Mouse (Mus musculus): ENCODE measurements at regions not wholly inside any gene's neighbourhood (a gene's known extent, or its start where the extent isn't known, plus 50 kb on each side); places are given as distances from the start of the nearest gene placed in this dataset.

DNA sequence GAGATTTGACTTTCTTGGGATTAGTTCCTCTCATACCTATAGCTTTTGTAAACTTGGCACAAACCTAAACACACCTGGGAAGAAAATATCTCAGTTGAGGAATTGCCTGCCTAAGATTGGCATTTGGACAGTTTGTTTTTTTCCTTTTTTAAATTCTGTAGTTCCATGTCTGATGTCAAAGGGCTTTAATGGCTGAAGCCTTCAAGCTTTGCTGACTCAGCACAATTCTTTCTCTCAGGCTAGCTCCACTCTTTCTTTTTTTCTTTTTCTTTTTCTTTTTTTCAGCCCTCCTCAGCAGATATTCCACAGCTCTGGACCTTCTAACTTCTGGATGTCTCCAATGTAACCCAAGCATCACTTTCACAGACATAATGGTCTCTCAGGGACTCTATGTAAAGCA lies 330.4 kb upstream of the Ptger4 start:
- Histone ChIP-seq H3K4me1 (ENCODE audit: control insufficient read depth in 1 of 2, insufficient read depth in 2 of 2, low read length in 2 of 2) (no peaks in the 10 kb centered on the region), H3K27ac (ENCODE audit: control insufficient read depth, low read depth, low read length) (no peak overlapping the region), H3K9ac (ENCODE audit: control insufficient read depth, low read depth, low read length, poor library complexity, severe bottlenecking) (no peak overlapping the region), H3K79me2 (ENCODE audit: control insufficient read depth, insufficient read depth, low read length, poor library complexity) (no peaks in the 10 kb centered on the region), H3K36me3 (ENCODE audit: control insufficient read depth in 1 of 2, insufficient read depth in 2 of 2, low read length in 2 of 2) (no peaks in the 10 kb centered on the region), H3K9me3 (replicated peaks; ENCODE audit: insufficient read depth, low read length) (no peaks in the 10 kb centered on the region), H3K27me3 (ENCODE audit: control insufficient read depth in 1 of 2, insufficient read depth in 2 of 2, low read length in 2 of 2) (peaks cover 0 to 2% of the 10 kb centered on the region in 2 experiments; a peak in 2 of 4 replicates), H3K4me3 (ENCODE audit: control insufficient read depth in 1 of 2, insufficient read depth in 1 of 2, low read depth in 2 of 2, low read length in 2 of 2) (no peak overlapping the region)
- DNase-seq (ENCODE audit: low read depth, low spot score): no peak
- no peak for TF ChIP-seq EP300 (IDR thresholded peaks at IDR 0.05; ENCODE audit: low read depth in 1 of 2, low read length in 2 of 2)
- no peak for TF ChIP-seq CHD2 (IDR thresholded peaks at IDR 0.05; ENCODE audit: low read length)
- TF ChIP-seq RAD21 (IDR thresholded peaks at IDR 0.05; ENCODE audit: low read depth, low read length): no peak
- TF ChIP-seq UBTF (IDR thresholded peaks at IDR 0.05; ENCODE audit: borderline replicate concordance, insufficient read depth, low read depth, low read length): no peak
- no peak for TF ChIP-seq USF2 (IDR thresholded peaks at IDR 0.05; ENCODE audit: borderline replicate concordance in 1 of 2, insufficient read depth in 1 of 2, low read depth in 1 of 2, low read length in 2 of 2)
- TF ChIP-seq MAFK (IDR thresholded peaks at IDR 0.05; ENCODE audit: borderline replicate concordance, low read depth, low read length): peak; percentile 93
- no peak for TF ChIP-seq SIN3A (IDR thresholded peaks at IDR 0.05; ENCODE audit: low read length)
- no peak for TF ChIP-seq POLR2AphosphoS2 (IDR thresholded peaks at IDR 0.05; ENCODE audit: low read length)

DNA sequence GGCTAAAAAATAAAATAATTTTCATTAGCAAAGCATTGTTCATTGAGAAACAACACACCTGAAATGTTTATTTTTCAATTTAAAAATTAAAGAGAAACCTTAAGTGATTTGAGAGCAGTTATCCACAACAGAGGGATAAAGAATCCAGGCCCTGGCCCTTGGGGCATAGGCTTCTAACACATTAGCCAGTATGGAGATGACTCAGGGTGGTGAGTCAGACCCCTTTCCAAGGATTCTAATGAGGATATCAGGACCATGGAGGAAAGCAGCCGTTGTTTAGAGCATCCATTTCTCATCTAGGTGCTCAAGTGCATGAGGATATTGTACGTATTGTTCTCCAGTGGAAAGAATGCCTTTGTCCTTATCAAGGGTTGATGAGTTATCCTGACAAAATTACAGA lies 335.6 kb upstream of the Ptger4 start:
- Histone ChIP-seq H3K4me3 (ENCODE audit: control insufficient read depth in 1 of 2, insufficient read depth in 1 of 2, low read depth in 2 of 2, low read length in 2 of 2) (no peak overlapping the region), H3K9me3 (replicated peaks; ENCODE audit: insufficient read depth, low read length) (no peaks in the 10 kb centered on the region), H3K4me1 (ENCODE audit: control insufficient read depth in 1 of 2, insufficient read depth in 2 of 2, low read length in 2 of 2) (no peaks in the 10 kb centered on the region), H3K27ac (ENCODE audit: control insufficient read depth, low read depth, low read length) (no peak overlapping the region), H3K27me3 (ENCODE audit: control insufficient read depth in 1 of 2, insufficient read depth in 2 of 2, low read length in 2 of 2) (no peaks in the 10 kb centered on the region; a peak in 2 of 4 replicates), H3K36me3 (ENCODE audit: control insufficient read depth in 1 of 2, insufficient read depth in 2 of 2, low read length in 2 of 2) (no peaks in the 10 kb centered on the region), H3K79me2 (ENCODE audit: control insufficient read depth, insufficient read depth, low read length, poor library complexity) (no peaks in the 10 kb centered on the region), H3K9ac (ENCODE audit: control insufficient read depth, low read depth, low read length, poor library complexity, severe bottlenecking) (no peak overlapping the region)
- DNase-seq (ENCODE audit: low read depth, low spot score): no peak
- TF ChIP-seq MAZ (IDR thresholded peaks at IDR 0.05; ENCODE audit: low read depth, low read length): no peak
- no peak for TF ChIP-seq POLR2AphosphoS2 (IDR thresholded peaks at IDR 0.05; ENCODE audit: low read length)
- no peak for TF ChIP-seq POLR2A (IDR thresholded peaks at IDR 0.05; ENCODE audit: control insufficient read depth in 1 of 2, insufficient read depth in 1 of 2, low read depth in 1 of 2, low read length in 2 of 2, poor library complexity in 1 of 2)
- TF ChIP-seq UBTF (IDR thresholded peaks at IDR 0.05; ENCODE audit: borderline replicate concordance, insufficient read depth, low read depth, low read length): no peak

DNA sequence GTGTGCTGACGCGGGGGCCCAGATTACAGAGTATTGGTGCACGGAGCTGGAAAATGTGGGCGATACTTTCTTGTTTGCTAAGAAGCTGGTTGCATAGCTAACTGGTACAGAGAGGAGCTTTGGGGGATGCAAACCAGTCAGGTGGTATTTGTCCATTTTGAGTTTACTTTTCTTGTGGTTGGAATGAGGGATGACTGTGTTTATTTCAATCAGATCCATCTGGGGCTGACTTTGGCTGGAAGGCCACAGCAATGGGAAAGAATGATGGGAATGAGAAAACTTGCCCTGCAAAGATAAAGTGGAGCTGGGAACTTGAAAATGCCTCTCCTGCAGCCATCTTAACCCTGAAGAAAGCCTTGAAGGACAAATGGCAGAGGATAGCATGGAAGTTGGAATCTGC lies 336.4 kb upstream of the Ptger4 start:
- Histone ChIP-seq H3K4me1 (ENCODE audit: control insufficient read depth in 1 of 2, insufficient read depth in 2 of 2, low read length in 2 of 2) (no peaks in the 10 kb centered on the region), H3K27ac (ENCODE audit: control insufficient read depth, low read depth, low read length) (no peak overlapping the region), H3K79me2 (ENCODE audit: control insufficient read depth, insufficient read depth, low read length, poor library complexity) (no peaks in the 10 kb centered on the region), H3K9me3 (replicated peaks; ENCODE audit: insufficient read depth, low read length) (no peaks in the 10 kb centered on the region), H3K36me3 (ENCODE audit: control insufficient read depth in 1 of 2, insufficient read depth in 2 of 2, low read length in 2 of 2) (no peaks in the 10 kb centered on the region), H3K4me3 (ENCODE audit: control insufficient read depth in 1 of 2, insufficient read depth in 1 of 2, low read depth in 2 of 2, low read length in 2 of 2) (no peak overlapping the region), H3K27me3 (ENCODE audit: control insufficient read depth in 1 of 2, insufficient read depth in 2 of 2, low read length in 2 of 2) (no peaks in the 10 kb centered on the region; a peak in 2 of 4 replicates), H3K9ac (ENCODE audit: control insufficient read depth, low read depth, low read length, poor library complexity, severe bottlenecking) (no peak overlapping the region)
- DNase-seq (ENCODE audit: low read depth, low spot score): no peak
- TF ChIP-seq SMC3 (IDR thresholded peaks at IDR 0.05; ENCODE audit: low read depth, low read length): no peak
- no peak for TF ChIP-seq TCF12 (IDR thresholded peaks at IDR 0.05; ENCODE audit: low read depth, low read length)
- TF ChIP-seq MYC (IDR thresholded peaks at IDR 0.05; ENCODE audit: low read depth, low read length): no peak
- no peak for TF ChIP-seq MXI1 (IDR thresholded peaks at IDR 0.05; ENCODE audit: low read depth, low read length)
- no peak for TF ChIP-seq TAL1 (IDR thresholded peaks at IDR 0.05; ENCODE audit: low read length)

Data from MEL (cell line).